Mouse (Mus musculus): ENCODE results near the gene Magi1. TPM values are rescaled to one million over a fixed set of nuclear protein-coding genes. Genes with fewer than 3 reads are reported as not detected.

Gene Magi1
- polyA plus RNA-seq, 1 experiment from 2014 or later = 7.9 TPM

GRCm38 (mm10) chr6:93719532-93719931 lies 564.2 kb downstream of the Magi1 start:
- Histone ChIP-seq H3K4me1 (ENCODE audit: control insufficient read depth in 2 of 2, insufficient read depth in 2 of 2, low read length in 2 of 2) (peaks cover 13 to 20% of the 10 kb centered on the region in 2 experiments), H3K27me3 (ENCODE audit: control insufficient read depth, insufficient read depth, low read length) (no peaks in the 10 kb centered on the region), H3K9ac (ENCODE audit: low read length) (no peak overlapping the region), H3K4me3 (ENCODE audit: control insufficient read depth in 1 of 2, insufficient read depth in 1 of 2, low read depth in 1 of 2, low read length in 2 of 2) (no peak overlapping the region), H3K27ac (replicated peaks in 1 of 2; ENCODE audit: control insufficient read depth in 1 of 2, insufficient read depth in 1 of 2, low read depth in 2 of 2, low read length in 2 of 2) (no peak overlapping the region), H3K9me3 (ENCODE audit: control insufficient read depth, low read length) (no peaks in the 10 kb centered on the region), H3K4me2 (ENCODE audit: low read length) (no peak overlapping the region), H3K36me3 (ENCODE audit: control insufficient read depth, insufficient read depth, low read length) (no peaks in the 10 kb centered on the region)
- 39% methylated on average over 4 of the region's 4 CpGs for WGBS
- ATAC-seq (ENCODE audit: insufficient number of reproducible peaks, insufficient read depth, low FRiP score, low read depth) = no peak

- no peak overlapping the region for H3K4me3 ChIP-seq (ENCODE audit: control insufficient read depth in 1 of 2, insufficient read depth in 1 of 2, low read depth in 1 of 2, low read length in 2 of 2)
- no peaks in the 10 kb centered on the region for H3K27me3 ChIP-seq (ENCODE audit: control insufficient read depth, insufficient read depth, low read length)
- WGBS = 14% methylated on average over 5 of the region's 5 CpGs
- H3K27ac ChIP-seq (replicated peaks in 1 of 2; ENCODE audit: control insufficient read depth in 1 of 2, insufficient read depth in 1 of 2, low read depth in 2 of 2, low read length in 2 of 2) = no peak overlapping the region
- ATAC-seq (ENCODE audit: insufficient number of reproducible peaks, insufficient read depth, low FRiP score, low read depth) = no peak
- H3K4me1 ChIP-seq (ENCODE audit: control insufficient read depth in 2 of 2, insufficient read depth in 2 of 2, low read length in 2 of 2) = peaks cover 13 to 20% of the 10 kb centered on the region in 2 experiments
- peak overlapping the region; percentile 66 for H3K4me2 ChIP-seq (ENCODE audit: low read length)
- H3K9ac ChIP-seq (ENCODE audit: low read length) = no peak overlapping the region
- no peaks in the 10 kb centered on the region for H3K9me3 ChIP-seq (ENCODE audit: control insufficient read depth, low read length)
- no peaks in the 10 kb centered on the region for H3K36me3 ChIP-seq (ENCODE audit: control insufficient read depth, insufficient read depth, low read length)
These were observed 565.3 kb downstream of the Magi1 start for GRCm38 (mm10) chr6:93718385-93718784.

- H3K27me3 ChIP-seq (ENCODE audit: control insufficient read depth, insufficient read depth, low read length) = no peaks in the 10 kb centered on the region
- H3K9ac ChIP-seq (ENCODE audit: low read length) = no peak overlapping the region
- peak overlapping the region; percentile 66 for H3K4me2 ChIP-seq (ENCODE audit: low read length)
- H3K36me3 ChIP-seq (ENCODE audit: control insufficient read depth, insufficient read depth, low read length) = no peaks in the 10 kb centered on the region
- H3K27ac ChIP-seq (replicated peaks in 1 of 2; ENCODE audit: control insufficient read depth in 1 of 2, insufficient read depth in 1 of 2, low read depth in 2 of 2, low read length in 2 of 2) = no peak overlapping the region
- 33% methylated on average over 7 of the region's 7 CpGs for WGBS
- H3K4me3 ChIP-seq (ENCODE audit: control insufficient read depth in 1 of 2, insufficient read depth in 1 of 2, low read depth in 1 of 2, low read length in 2 of 2) = no peak overlapping the region
- peaks cover 13 to 20% of the 10 kb centered on the region in 2 experiments for H3K4me1 ChIP-seq (ENCODE audit: control insufficient read depth in 2 of 2, insufficient read depth in 2 of 2, low read length in 2 of 2)
- H3K9me3 ChIP-seq (ENCODE audit: control insufficient read depth, low read length) = no peaks in the 10 kb centered on the region
- no peak for ATAC-seq (ENCODE audit: insufficient number of reproducible peaks, insufficient read depth, low FRiP score, low read depth)
These were observed 565.8 kb downstream of the Magi1 start for GRCm38 (mm10) chr6:93717826-93718375.

GRCm38 (mm10) chr6:93716686-93717625 lies 566.8 kb downstream of the Magi1 start:
- WGBS = 15% methylated on average over 24 of the region's 24 CpGs

GRCm38 (mm10) chr6:93715181-93716180 lies 568.2 kb downstream of the Magi1 start:
- Histone ChIP-seq H3K36me3 (ENCODE audit: control insufficient read depth, insufficient read depth, low read length) (no peaks in the 10 kb centered on the region), H3K27ac (replicated peaks in 1 of 2; ENCODE audit: control insufficient read depth in 1 of 2, insufficient read depth in 1 of 2, low read depth in 2 of 2, low read length in 2 of 2) (peak overlapping the region in 1 of 2 experiments; percentile 37; a peak in 1 of 4 replicates), H3K9ac (ENCODE audit: low read length) (0 out of 2 replicates have a peak overlapping the region, but pooled peaks have one; percentile 2), H3K27me3 (ENCODE audit: control insufficient read depth, insufficient read depth, low read length) (no peaks in the 10 kb centered on the region), H3K4me2 (ENCODE audit: low read length) (peak overlapping the region; percentile 66), H3K9me3 (ENCODE audit: control insufficient read depth, low read length) (no peaks in the 10 kb centered on the region), H3K4me3 (ENCODE audit: control insufficient read depth in 1 of 2, insufficient read depth in 1 of 2, low read depth in 1 of 2, low read length in 2 of 2) (peak overlapping the region; percentile 3 to 41; a peak in 3 of 4 replicates), H3K4me1 (ENCODE audit: control insufficient read depth in 2 of 2, insufficient read depth in 2 of 2, low read length in 2 of 2) (peaks cover 13 to 20% of the 10 kb centered on the region in 2 experiments)
- ATAC-seq (ENCODE audit: insufficient number of reproducible peaks, insufficient read depth, low FRiP score, low read depth) = no peak
- WGBS = 41% methylated on average over 24 of the region's 24 CpGs

More at GRCm38 (mm10) chr6:93716686-93717625, 566.8 kb downstream of the Magi1 start:
- no peaks in the 10 kb centered on the region for H3K36me3 ChIP-seq (ENCODE audit: control insufficient read depth, insufficient read depth, low read length)
- H3K27ac ChIP-seq (replicated peaks in 1 of 2; ENCODE audit: control insufficient read depth in 1 of 2, insufficient read depth in 1 of 2, low read depth in 2 of 2, low read length in 2 of 2) = no peak overlapping the region
- H3K27me3 ChIP-seq (ENCODE audit: control insufficient read depth, insufficient read depth, low read length) = no peaks in the 10 kb centered on the region
- no peak for ATAC-seq (ENCODE audit: insufficient number of reproducible peaks, insufficient read depth, low FRiP score, low read depth)
- H3K4me2 ChIP-seq (ENCODE audit: low read length) = peak overlapping the region; percentile 66
- H3K4me3 ChIP-seq (ENCODE audit: control insufficient read depth in 1 of 2, insufficient read depth in 1 of 2, low read depth in 1 of 2, low read length in 2 of 2) = peak overlapping the region; percentile 27 to 30
- H3K9me3 ChIP-seq (ENCODE audit: control insufficient read depth, low read length) = no peaks in the 10 kb centered on the region
- peak overlapping the region; percentile 36 for H3K9ac ChIP-seq (ENCODE audit: low read length)
- peaks cover 13 to 20% of the 10 kb centered on the region in 2 experiments for H3K4me1 ChIP-seq (ENCODE audit: control insufficient read depth in 2 of 2, insufficient read depth in 2 of 2, low read length in 2 of 2)

- H3K36me3 ChIP-seq (ENCODE audit: control insufficient read depth, insufficient read depth, low read length) = peaks cover 10% of the 10 kb centered on the region; the same call in 1 of the 2 replicates
- H3K9ac ChIP-seq (ENCODE audit: low read length) = no peak overlapping the region
- peaks cover 2 to 3% of the 10 kb centered on the region in 2 experiments; a peak in 1 of 4 replicates for H3K4me1 ChIP-seq (ENCODE audit: control insufficient read depth in 2 of 2, insufficient read depth in 2 of 2, low read length in 2 of 2)
- no peaks in the 10 kb centered on the region for H3K27me3 ChIP-seq (ENCODE audit: control insufficient read depth, insufficient read depth, low read length)
- no peaks in the 10 kb centered on the region for H3K9me3 ChIP-seq (ENCODE audit: control insufficient read depth, low read length)
- H3K4me3 ChIP-seq (ENCODE audit: control insufficient read depth in 1 of 2, insufficient read depth in 1 of 2, low read depth in 1 of 2, low read length in 2 of 2) = no peak overlapping the region
- H3K27ac ChIP-seq (replicated peaks in 1 of 2; ENCODE audit: control insufficient read depth in 1 of 2, insufficient read depth in 1 of 2, low read depth in 2 of 2, low read length in 2 of 2) = no peak overlapping the region
- 86% methylated on average over 5 of the region's 5 CpGs for WGBS
- no peak overlapping the region for H3K4me2 ChIP-seq (ENCODE audit: low read length)
- no peak for ATAC-seq (ENCODE audit: insufficient number of reproducible peaks, insufficient read depth, low FRiP score, low read depth)
These were observed 579.4 kb downstream of the Magi1 start for GRCm38 (mm10) chr6:93704350-93704749.

GRCm38 (mm10) chr6:93699436-93699835 lies 584.3 kb downstream of the Magi1 start:
- Histone ChIP-seq H3K9ac (ENCODE audit: low read length) (no peak overlapping the region), H3K36me3 (ENCODE audit: control insufficient read depth, insufficient read depth, low read length) (peaks cover 22% of the 10 kb centered on the region; the same call in 1 of the 2 replicates), H3K9me3 (ENCODE audit: control insufficient read depth, low read length) (no peaks in the 10 kb centered on the region), H3K27ac (replicated peaks in 1 of 2; ENCODE audit: control insufficient read depth in 1 of 2, insufficient read depth in 1 of 2, low read depth in 2 of 2, low read length in 2 of 2) (no peak overlapping the region), H3K4me3 (ENCODE audit: control insufficient read depth in 1 of 2, insufficient read depth in 1 of 2, low read depth in 1 of 2, low read length in 2 of 2) (no peak overlapping the region), H3K4me2 (ENCODE audit: low read length) (no peak overlapping the region), H3K27me3 (ENCODE audit: control insufficient read depth, insufficient read depth, low read length) (no peaks in the 10 kb centered on the region), H3K4me1 (ENCODE audit: control insufficient read depth in 2 of 2, insufficient read depth in 2 of 2, low read length in 2 of 2) (peaks cover 2 to 6% of the 10 kb centered on the region in 2 experiments; a peak in 3 of 4 replicates)
- WGBS = 72% methylated on average over 13 of the region's 13 CpGs
- no peak for ATAC-seq (ENCODE audit: insufficient number of reproducible peaks, insufficient read depth, low FRiP score, low read depth)
